Mouse (Mus musculus) layer of hippocampus, adult 2 months (tissue): Measurements from ENCODE around the gene Ecm1. TPM values are rescaled to one million over a fixed set of nuclear protein-coding genes. Genes with fewer than 3 reads are reported as not detected.
A peak's percentile ranks its signal among the peaks of the same experiment; 100 is the strongest.

Experiments
- DNase-seq, 2 experiments: peaks; one replicate each; pipeline ENCODE4 v3.0.0; 2022; ENCODE audit warnings: low spot score in 2 of 2
- H3K27ac ChIP-seq: fragments of 200-600 bp; 2 replicates; pipeline ENCODE4 v1.8.1; 2022
- H3K4me3 ChIP-seq: fragments of 200-600 bp; 2 replicates; pipeline ENCODE4 v1.8.1; 2022; ENCODE audit warnings: mild to moderate bottlenecking
- CTCF ChIP-seq: fragments of 200-600 bp; conservative IDR thresholded peaks from 2 replicates; pipeline ENCODE4 v1.8.1; 2022; ENCODE audit warnings: antibody characterized with exemption, mild to moderate bottlenecking, moderate library complexity
- long read RNA-seq, 2 experiments: library from polyadenylated mRNA; stranded (forward); transcript quantifications; one replicate each; pipeline ENCODE4 v2.0.0; 2021; ENCODE audit warnings: borderline mapping rate in 2 of 2
- total RNA-seq, 2 experiments: library from RNA; stranded (reverse); gene quantifications; 2 replicates each; pipeline ENCODE4 v1.2.3; 2021

Gene Ecm1
- total RNA-seq = 10 to 100 TPM in 1 of 2 experiments, 1 to 10 TPM in 1; 9.3 to 10.5 TPM
- long read RNA-seq, experiment 1, partial matches to known transcripts = 1 of 8 reads
- long read RNA-seq, experiment 1, other reads (novel, unspliced or antisense) = 1 of 8 reads
- long read RNA-seq, experiment 2, partial matches to known transcripts = 0 of 4 reads
- long read RNA-seq, experiment 2, other reads (novel, unspliced or antisense) = 2 of 4 reads

DNA sequence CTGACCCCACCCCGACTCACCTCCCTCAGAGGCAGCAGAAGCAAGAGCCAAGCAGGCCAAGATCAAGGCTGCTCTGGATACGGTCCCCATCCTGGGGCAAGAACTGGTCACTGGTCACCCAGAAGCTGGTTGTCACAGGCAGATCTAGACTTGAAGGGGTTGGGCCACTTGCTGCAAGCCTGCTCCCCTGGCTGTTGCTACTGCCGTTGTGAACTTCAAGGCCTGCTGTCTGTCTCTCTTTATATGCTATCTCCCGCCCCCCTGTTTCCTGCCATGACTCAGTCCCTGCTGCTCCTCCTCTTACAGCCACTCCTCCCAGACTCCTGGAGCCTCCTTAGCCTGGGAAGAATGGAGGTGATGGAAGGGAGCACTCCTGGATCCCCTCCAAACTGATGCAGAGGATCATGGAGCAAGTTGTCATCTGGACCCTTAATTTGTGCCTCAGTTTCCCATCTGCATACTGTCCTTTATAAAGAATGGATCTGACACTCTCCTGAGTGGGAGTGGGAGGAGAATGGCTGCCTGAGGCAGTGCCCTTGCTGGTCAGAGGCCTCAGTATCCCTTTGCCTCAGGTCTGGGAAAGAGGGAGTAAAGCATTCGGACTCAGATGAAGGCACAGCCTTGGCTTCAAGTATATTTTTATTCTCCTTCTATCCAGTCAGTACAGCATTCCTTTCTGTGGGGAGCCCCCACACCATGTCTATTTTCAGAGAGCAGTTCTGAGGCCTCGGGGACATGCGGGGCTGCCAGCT lies at the start of gene Ecm1:
Gene Ecm1, minus strand, starts transcription at position 217 of the 752 bp plus-strand sequence.
- DNase-seq = peak; percentile 39 to 56
- no peak for TF ChIP-seq CTCF
- H3K27ac ChIP-seq = peak within 1 kb of the TSS; percentile 28; the same call in 1 of the 2 replicates
- H3K4me3 ChIP-seq = peak within 1 kb of the TSS; percentile 11; the same call in 1 of the 2 replicates

DNA sequence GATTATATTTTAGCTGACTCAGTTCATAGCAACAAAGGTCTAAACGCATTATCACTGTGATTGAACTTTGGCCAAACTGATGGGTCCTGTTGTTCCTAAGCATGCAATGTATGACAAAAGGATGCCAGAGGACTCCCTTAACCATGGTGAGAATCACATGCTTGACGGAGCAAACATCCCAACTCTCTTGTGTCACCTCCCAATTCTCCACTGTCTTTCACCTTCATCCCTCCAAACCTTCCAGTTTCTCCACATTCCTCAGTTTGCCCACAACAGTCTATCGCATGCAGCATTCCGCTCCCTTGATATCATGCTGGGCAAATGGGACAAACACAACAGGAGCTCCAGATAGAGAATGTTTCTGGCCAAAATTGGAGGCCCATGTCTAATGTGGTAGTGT lies 46.1 kb upstream of the Ecm1 start:
- no peak overlapping the region for H3K27ac ChIP-seq
- no peak for DNase-seq
- TF ChIP-seq CTCF = no peak

DNA sequence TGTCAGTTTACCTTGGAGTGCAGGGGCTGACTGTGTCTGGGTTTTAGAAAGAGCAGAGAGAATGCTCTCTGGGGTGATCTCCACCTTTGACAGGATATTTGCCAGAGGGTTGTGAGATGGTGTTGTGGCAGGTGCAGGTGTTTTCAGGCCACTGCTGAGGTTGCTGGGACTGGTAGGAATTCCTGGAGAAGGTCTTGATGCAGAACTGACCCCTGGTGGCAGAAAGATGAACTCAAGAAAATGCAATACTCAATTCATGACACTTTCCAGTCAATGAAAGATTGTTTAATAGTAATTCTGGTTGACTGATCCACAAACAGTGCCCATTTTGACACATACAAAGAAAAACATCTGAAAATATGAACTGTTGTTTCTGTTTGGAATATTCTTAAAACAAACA lies 32.6 kb upstream of the Ecm1 start:
- DNase-seq = no peak
- Histone ChIP-seq H3K4me3 (no peak overlapping the region), H3K27ac (no peak overlapping the region)
- TF ChIP-seq CTCF = peak; percentile 75

More for the DNA sequence above, 46.1 kb upstream of the Ecm1 start:
- no peak overlapping the region for H3K4me3 ChIP-seq

DNA sequence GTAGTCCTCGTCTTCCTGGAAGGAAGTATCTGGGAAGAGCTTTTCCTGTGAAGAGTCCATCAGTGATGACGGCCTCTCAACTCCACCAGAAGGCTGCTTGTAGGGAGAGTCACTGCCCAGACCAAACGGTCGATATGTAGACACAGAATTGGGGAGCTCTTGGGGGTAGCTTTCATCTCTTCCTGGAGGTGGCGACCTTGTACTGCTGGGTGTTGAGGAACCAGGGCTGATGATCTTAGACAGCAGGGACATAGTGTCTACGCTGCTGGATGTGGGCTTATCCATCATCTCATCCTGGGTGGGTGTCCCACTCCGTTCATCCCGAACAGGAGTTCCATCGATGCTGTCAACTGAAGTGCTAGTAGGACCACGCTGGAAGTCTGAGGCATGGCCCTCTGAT lies 26.2 kb upstream of the Ecm1 start:
- H3K27ac ChIP-seq = no peak overlapping the region
- peak; percentile 18 for TF ChIP-seq CTCF
- no peak for DNase-seq
- no peak overlapping the region for H3K4me3 ChIP-seq

DNA sequence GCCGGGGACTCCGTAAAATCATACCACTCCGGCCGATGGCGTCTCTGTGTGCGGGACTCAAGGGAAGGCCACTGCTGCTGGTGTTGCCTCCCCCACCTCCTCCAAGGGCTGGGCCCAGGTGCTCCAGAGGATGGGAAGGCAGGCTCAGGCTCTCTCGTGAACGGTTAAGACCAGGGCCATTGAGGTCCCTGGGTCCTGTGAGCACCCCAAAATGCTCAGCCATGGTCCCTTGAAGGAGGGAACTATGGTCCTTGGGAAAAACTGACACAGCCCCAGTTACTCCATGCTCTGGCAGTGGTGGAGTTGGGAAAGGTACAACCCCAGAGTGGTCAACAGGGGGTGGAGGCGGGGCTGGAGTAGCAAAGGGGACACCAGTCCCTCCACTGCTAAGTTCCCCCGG lies 24.4 kb upstream of the Ecm1 start:
- DNase-seq = no peak
- TF ChIP-seq CTCF = no peak
- Histone ChIP-seq H3K27ac (no peak overlapping the region), H3K4me3 (no peak overlapping the region)

DNA sequence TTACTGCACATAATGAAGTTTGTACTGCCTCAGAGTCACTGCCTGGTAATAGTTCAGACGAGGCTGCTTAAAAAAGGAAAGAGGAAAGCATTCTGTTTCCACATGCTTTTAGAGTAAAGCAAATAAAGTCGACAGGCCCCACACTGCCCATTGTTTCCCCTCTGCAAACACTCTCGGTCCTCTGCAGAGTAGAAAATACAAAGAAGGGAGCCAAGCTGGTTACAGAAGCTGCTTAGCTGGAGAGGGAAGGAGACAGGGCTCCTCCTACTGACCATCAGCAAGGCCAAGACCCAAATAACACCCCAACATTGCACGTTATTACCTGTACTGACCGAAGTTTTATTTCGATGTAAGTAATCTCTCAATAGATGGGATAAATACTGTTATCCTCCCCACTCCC lies 23.6 kb upstream of the Ecm1 start:
- Histone ChIP-seq H3K4me3 (no peak overlapping the region), H3K27ac (no peak overlapping the region)
- DNase-seq = no peak
- TF ChIP-seq CTCF = peak; percentile 30

DNA sequence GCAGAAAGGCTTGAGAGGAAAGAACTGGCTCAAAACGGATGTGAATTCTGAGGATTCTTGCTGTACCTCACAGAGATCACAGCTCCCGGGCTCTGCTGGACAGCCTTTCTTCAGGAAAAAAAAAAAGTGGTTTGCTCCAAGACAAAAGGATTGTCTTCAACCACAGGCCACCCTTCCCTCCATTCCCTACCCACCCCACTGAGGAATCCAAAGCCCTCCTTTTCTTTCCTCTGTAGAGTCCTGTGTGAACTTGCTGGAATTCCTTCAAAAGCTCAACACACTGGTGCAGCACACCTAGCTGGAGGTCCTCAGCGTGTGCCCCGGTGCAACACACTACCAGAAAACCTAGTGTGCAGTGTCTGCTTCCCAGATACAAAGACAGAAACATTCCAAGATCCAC lies 22.4 kb upstream of the Ecm1 start:
- TF ChIP-seq CTCF = no peak
- Histone ChIP-seq H3K27ac (no peak overlapping the region), H3K4me3 (no peak overlapping the region)
- DNase-seq = no peak

DNA sequence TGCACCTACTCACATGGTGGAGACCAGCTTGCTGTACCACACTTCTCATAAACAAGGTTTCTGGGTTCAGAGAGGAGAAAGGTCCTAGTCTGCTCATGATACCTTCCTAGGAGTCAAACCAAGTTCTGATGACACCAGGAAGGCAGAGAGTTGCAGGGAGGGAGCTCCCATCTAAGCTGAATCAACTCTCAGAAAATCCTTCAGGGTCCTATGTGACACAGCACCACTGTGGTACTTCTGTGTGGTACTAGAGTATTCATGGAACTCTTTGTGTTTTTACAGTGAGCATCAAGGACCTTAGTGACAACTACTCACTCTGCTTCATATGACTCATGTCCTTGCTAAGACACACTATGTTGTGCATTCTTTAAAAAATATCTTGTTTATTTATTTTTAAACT lies 21.3 kb upstream of the Ecm1 start:
- Histone ChIP-seq H3K4me3 (no peak overlapping the region), H3K27ac (no peak overlapping the region)
- no peak for TF ChIP-seq CTCF
- no peak for DNase-seq

DNA sequence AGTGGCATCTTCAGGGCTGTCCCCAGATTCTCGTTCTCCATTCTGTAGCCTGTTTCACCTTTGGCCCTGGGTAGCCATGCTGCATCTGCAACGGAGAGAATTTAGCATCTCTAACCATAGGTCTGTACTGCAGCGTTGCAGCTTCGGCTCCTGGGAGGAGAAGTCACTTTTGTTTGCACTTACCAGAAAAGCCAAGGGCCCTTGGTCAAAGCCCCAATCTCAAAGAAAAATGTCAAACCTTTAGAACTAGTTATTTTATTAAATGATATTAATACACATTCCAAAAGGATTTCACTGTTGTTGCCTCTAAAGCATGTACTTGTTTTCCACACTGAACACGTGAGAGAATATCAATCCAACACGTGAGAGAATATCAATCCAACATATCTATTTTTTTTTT lies 20.7 kb upstream of the Ecm1 start, which contains the start of gene Tars2:
Gene Tars2, minus strand, starts transcription at position 101 of the 400 bp plus-strand sequence.
- H3K27ac ChIP-seq = no peak within 1 kb of the TSS
- no peak within 1 kb of the TSS for H3K4me3 ChIP-seq
- no peak for DNase-seq
- no peak for TF ChIP-seq CTCF

DNA sequence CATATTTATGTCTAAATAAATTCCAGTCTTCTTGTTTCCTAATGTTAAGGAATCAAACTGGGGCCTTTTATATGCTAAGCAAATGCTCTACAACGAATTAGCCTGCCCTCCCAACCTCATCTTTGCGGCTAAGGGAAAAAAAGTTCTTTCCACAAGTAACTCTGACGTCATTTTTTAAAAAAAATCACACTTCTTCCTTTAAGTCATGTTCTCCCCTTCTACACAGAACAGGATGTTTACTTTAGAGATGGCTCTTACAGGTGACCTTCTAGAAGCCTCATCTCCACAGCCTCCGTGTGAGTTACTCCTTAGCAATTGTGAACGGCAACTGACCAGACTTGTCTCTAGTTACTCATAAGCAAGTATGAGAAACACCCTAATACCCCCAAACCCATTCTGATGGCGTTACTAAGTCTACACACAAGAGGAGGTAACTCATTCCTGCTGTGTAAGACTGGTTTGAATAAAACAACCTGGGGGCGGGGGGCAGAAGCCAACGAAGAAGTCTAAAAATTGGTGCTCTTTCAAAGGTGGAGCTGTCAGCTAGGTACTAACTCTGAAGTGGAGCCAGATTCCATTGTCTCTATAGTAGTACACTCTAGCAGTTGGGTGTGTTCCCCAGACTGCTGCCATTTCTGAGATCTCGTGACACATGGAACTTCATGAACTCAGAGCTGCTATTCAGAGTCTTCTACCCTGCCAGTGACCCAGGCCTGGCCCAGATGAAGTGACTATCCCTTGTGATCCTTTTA lies 19.3 kb upstream of the Ecm1 start:
- TF ChIP-seq CTCF = no peak
- H3K4me3 ChIP-seq = no peak overlapping the region
- DNase-seq = no peak
- no peak overlapping the region for H3K27ac ChIP-seq

DNA sequence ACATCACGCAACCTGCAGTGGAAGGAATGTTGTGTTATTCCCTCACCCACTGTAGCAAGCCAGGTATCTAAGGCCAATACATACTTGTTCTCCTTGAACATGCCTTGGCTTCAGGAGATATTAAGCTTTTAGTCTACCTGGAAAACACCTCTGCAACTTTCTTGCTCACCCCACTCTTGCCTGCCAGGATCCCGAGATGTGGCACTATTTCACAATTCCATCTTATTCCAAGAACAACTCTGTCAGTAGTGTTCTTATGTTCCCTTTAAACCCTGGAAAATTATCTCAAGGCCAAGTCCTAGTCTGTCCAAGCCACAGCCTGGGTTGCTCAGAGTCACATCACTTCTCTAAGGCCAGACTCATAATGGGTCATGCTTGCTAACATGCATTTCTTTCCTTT lies 17.4 kb upstream of the Ecm1 start:
- DNase-seq = no peak
- no peak overlapping the region for H3K4me3 ChIP-seq
- no peak overlapping the region for H3K27ac ChIP-seq
- TF ChIP-seq CTCF = no peak

DNA sequence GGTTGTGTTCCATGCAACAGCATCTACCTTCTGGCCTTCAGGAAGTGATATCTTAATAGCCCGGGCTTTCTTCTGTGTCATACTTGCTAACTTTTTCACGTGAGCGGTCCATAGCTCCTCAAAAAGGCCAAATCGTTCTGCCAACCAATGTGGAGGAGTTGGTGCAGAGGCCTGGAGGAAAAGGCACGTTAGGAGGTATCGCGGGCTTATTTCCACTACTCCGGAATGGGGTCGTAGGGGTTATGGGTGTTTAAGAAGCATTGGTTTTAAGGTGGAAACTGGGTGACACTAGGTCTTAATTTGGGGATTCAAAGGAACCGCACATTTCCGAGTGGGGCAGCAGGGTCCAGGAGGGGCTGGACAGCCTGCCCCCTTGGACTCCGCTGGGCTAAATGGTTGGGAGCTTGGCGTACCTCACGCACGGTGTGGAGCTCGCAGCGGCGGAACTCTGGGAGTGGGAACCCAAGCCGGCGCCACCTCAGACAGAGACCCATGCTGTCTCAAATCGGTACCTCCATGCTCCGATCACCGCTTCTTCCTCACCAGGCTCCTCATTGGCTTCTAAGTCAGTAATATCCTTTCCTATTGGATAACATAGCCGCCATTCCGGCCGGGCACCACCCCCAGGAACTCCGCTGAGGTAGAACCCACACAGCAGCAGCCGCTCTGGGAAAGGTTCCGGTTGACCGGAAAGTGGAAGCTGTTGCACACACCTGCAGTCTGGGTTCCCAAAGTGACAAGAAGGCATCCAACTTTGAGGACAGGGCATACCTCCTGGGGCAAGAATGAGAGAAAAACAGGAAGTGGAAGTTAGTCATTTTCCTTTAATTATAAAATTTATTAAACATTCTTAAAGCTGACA lies 15.2 kb upstream of the Ecm1 start:
- Histone ChIP-seq H3K27ac (peak overlapping the region; percentile 73), H3K4me3 (peak overlapping the region; percentile 99)
- no peak for TF ChIP-seq CTCF
- peak; percentile 95 to 96 for DNase-seq

DNA sequence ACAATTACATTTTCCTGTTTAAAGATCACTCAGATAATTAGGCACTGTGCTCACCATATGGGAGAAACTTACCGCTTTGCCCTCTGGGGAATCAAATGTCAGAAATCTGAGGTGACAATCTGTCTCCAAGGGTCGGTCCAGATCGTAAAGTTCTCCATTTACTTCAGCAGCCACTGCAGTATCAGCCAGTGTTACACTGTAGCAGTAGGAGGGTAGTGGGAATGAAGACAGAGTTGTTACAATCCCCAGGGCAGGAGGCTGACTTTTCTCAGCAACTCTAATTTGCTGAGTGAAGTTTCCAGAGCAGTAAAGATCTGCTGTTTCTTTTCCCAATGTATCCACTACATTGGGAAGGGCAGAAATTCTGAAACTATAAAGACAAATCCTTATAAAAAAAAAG lies 13.6 kb upstream of the Ecm1 start:
- H3K27ac ChIP-seq = no peak overlapping the region
- no peak overlapping the region for H3K4me3 ChIP-seq
- TF ChIP-seq CTCF = no peak
- DNase-seq = no peak
